Mouse (Mus musculus): Measurements from ENCODE around the gene Gm13271. TPM values are rescaled to one million over a fixed set of nuclear protein-coding genes. Genes with fewer than 3 reads are reported as not detected.
A peak's percentile ranks its signal among the peaks of the same experiment; 100 is the strongest.
"Not testable (repeated sequence)": the region's sequence is repeated elsewhere in the genome, so short reads cannot be mapped to it uniquely, and the experiment has no call there.

The Gm13271 gene
- polyA plus RNA-seq, 1 experiment from 2014 or later, result not detected

DNA sequence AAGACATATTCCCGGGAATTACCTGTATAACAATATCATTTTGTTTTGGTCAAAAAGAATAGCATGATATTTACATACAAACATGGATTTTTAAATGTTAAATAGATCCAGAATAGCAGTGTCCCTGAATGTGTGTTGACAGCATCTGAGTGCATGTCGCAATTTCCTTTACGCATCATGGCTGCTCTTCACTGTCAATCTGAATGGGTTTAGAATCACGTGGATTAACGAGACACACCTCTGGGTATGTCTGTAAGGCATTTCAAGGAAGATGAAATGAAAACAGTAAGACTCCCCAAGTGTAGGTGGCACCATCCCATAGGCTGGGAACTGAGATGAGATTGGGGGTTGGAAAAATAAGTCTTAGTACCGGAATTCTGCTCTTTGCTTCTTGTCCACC is 15.6 kb upstream of the Gm13271 start:
- H3K4me3 ChIP-seq (ENCODE audit: low read depth, low read length), result no peak overlapping the region
- 84% methylated on average over 6 of the region's 6 CpGs for WGBS
- H3K27ac ChIP-seq (replicated peaks), result no peak overlapping the region
- no peak overlapping the region for H3K4me2 ChIP-seq (replicated peaks; ENCODE audit: low read depth)
- no peak for DNase-seq (ENCODE audit: low spot score)
- no peak for ATAC-seq (ENCODE audit: low FRiP score, low TSS enrichment)
- no peaks in the 10 kb centered on the region for H3K9me3 ChIP-seq (ENCODE audit: control insufficient read depth, low read length)
- no peaks in the 10 kb centered on the region for H3K27me3 ChIP-seq (ENCODE audit: control insufficient read depth, insufficient read depth, low read length)
- no peaks in the 10 kb centered on the region for H3K36me3 ChIP-seq (ENCODE audit: control insufficient read depth, insufficient read depth, low read length)
- no peak overlapping the region for H3K9ac ChIP-seq (ENCODE audit: low read length)
- TF ChIP-seq CTCF (IDR thresholded peaks at IDR 0.05; ENCODE audit: low read depth), result no peak
- no peaks in the 10 kb centered on the region for H3K4me1 ChIP-seq (replicated peaks; ENCODE audit: control insufficient read depth, insufficient read depth)

DNA sequence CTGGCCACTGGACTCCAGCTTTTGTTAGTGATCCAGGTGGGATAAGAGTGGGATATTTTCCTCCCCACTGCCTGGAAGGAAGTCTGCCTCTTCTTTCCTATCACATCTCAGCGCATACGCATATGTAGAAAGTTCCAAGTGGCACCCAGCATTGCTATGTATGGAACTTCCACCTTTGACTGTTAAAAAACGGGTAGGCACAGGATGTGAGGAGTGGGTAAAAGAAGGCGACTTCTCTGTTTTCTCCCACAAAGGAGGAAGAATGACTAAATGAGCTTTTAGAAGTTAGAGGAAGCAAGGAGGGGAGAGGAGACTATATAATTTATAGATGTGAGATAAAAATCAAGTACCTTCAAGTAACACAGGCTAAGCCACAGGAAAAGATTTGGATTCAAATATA is 13.2 kb upstream of the Gm13271 start:
- no peak overlapping the region for H3K27ac ChIP-seq (replicated peaks)
- no peak overlapping the region for H3K9ac ChIP-seq (ENCODE audit: low read length)
- no peaks in the 10 kb centered on the region for H3K36me3 ChIP-seq (ENCODE audit: control insufficient read depth, insufficient read depth, low read length)
- DNase-seq (ENCODE audit: low spot score), result no peak
- H3K27me3 ChIP-seq (ENCODE audit: control insufficient read depth, insufficient read depth, low read length), result no peaks in the 10 kb centered on the region
- H3K4me2 ChIP-seq (replicated peaks; ENCODE audit: low read depth), result no peak overlapping the region
- 87% methylated on average over 4 of the region's 4 CpGs for WGBS
- TF ChIP-seq EP300 (optimal IDR thresholded peaks at IDR 0.05) (no peak), CTCF (IDR thresholded peaks at IDR 0.05; ENCODE audit: low read depth) (no peak)
- no peaks in the 10 kb centered on the region for H3K9me3 ChIP-seq (ENCODE audit: control insufficient read depth, low read length)
- no peak for ATAC-seq (ENCODE audit: low FRiP score, low TSS enrichment)
- no peaks in the 10 kb centered on the region for H3K4me1 ChIP-seq (replicated peaks; ENCODE audit: control insufficient read depth, insufficient read depth)
- H3K4me3 ChIP-seq (ENCODE audit: low read depth, low read length), result no peak overlapping the region

DNA sequence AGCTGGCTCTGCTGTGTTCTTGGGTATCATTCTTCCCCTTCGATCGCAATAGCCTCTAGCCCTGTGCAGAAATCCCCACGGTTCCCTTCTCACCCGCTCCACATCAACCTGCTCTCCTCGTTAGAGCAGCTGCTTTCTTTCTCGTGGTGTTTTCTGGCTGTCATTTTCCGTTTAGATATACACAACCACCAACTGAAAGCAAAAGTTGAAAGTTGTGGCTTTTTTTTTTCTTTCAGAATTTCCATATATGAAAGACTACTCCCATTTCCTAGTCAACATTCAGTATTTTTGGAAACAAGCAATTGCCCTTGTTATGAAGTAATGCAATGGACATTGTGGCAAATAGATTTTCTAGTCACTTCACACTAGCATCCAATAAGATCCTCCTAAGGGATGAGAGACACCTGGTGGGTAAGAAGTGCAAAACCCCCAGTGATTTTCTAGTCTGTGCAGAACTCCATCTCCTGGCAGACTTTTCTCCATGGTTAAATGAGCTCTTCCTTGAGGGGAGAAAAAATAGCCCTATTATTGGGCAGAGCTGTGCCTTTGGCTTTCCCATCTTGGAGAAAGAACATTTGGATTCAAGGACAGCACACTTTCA is 11.8 kb upstream of the Gm13271 start:
- TF ChIP-seq CTCF (IDR thresholded peaks at IDR 0.05; ENCODE audit: low read depth) (peak; percentile 58), EP300 (optimal IDR thresholded peaks at IDR 0.05) (no peak)
- 0 out of 2 replicates have a peak overlapping the region, but pooled peaks have one; percentile 40 for H3K27ac ChIP-seq (replicated peaks)
- WGBS, result 47% methylated on average over 7 of the region's 7 CpGs
- no peaks in the 10 kb centered on the region for H3K4me1 ChIP-seq (replicated peaks; ENCODE audit: control insufficient read depth, insufficient read depth)
- H3K9ac ChIP-seq (ENCODE audit: low read length), result no peak overlapping the region
- H3K4me3 ChIP-seq (ENCODE audit: low read depth, low read length), result no peak overlapping the region
- no peaks in the 10 kb centered on the region for H3K9me3 ChIP-seq (ENCODE audit: control insufficient read depth, low read length)
- no peaks in the 10 kb centered on the region for H3K27me3 ChIP-seq (ENCODE audit: control insufficient read depth, insufficient read depth, low read length)
- ATAC-seq (ENCODE audit: low FRiP score, low TSS enrichment), result no peak
- H3K4me2 ChIP-seq (replicated peaks; ENCODE audit: low read depth), result no peak overlapping the region
- H3K36me3 ChIP-seq (ENCODE audit: control insufficient read depth, insufficient read depth, low read length), result no peaks in the 10 kb centered on the region
- no peak for DNase-seq (ENCODE audit: low spot score)

DNA sequence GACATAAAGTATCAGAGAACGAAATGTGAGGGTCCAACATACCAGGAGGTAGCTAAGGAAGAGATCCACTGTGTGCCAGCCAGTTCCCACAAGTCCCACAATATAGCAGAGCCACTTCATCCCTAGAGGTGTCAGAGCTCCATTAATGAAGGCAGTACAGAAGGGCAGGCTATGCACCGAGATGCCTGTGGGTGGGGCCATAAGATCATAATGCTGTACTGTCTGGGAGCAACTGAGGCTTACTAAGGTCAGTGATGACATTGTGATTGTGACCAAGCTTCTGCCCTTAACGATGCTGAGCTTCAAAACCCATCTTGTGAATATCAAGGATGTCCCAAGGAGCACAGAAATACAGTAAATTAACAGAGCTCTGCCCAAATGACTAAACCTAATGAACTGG is 10.5 kb upstream of the Gm13271 start:
- Histone ChIP-seq H3K9me3 (ENCODE audit: control insufficient read depth, low read length) (no peaks in the 10 kb centered on the region), H3K4me3 (ENCODE audit: low read depth, low read length) (no peak overlapping the region), H3K27ac (replicated peaks) (no peak overlapping the region), H3K4me1 (replicated peaks; ENCODE audit: control insufficient read depth, insufficient read depth) (no peaks in the 10 kb centered on the region), H3K36me3 (ENCODE audit: control insufficient read depth, insufficient read depth, low read length) (no peaks in the 10 kb centered on the region), H3K9ac (ENCODE audit: low read length) (no peak overlapping the region), H3K4me2 (replicated peaks; ENCODE audit: low read depth) (no peak overlapping the region), H3K27me3 (ENCODE audit: control insufficient read depth, insufficient read depth, low read length) (no peaks in the 10 kb centered on the region)
- TF ChIP-seq CTCF (IDR thresholded peaks at IDR 0.05; ENCODE audit: low read depth) (peak; percentile 38; the same call in 1 of the 2 replicates), EP300 (optimal IDR thresholded peaks at IDR 0.05) (no peak)
- no peak for ATAC-seq (ENCODE audit: low FRiP score, low TSS enrichment)
- no peak for DNase-seq (ENCODE audit: low spot score)
- WGBS, result 59% methylated on average over 3 of the region's 3 CpGs

DNA sequence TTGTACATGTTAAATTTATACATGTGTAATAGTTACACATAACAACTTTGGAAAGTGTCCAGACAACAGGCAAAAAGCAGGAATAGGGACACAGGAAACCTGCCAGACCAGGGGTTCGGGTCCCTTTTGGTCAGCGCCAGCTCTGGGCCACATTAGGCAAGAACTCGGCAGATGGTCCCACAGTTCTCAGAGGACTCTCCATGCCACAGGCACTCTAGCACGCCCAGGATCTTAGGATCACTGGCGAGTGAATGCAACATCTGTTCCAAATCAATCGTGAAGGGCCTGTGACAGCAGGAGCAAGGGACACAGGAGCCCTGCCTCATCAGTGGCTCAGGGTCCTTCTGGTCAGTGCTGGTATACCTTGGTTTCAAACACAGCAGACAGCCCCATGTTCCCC is 4.7 kb upstream of the Gm13271 start:
- no peak overlapping the region for H3K9ac ChIP-seq (ENCODE audit: low read length)
- no peaks in the 10 kb centered on the region for H3K9me3 ChIP-seq (ENCODE audit: control insufficient read depth, low read length)
- H3K36me3 ChIP-seq (ENCODE audit: control insufficient read depth, insufficient read depth, low read length), result no peaks in the 10 kb centered on the region
- H3K4me1 ChIP-seq (replicated peaks; ENCODE audit: control insufficient read depth, insufficient read depth), result no peaks in the 10 kb centered on the region
- no peak overlapping the region for H3K4me2 ChIP-seq (replicated peaks; ENCODE audit: low read depth)
- H3K27ac ChIP-seq (replicated peaks), result no peak overlapping the region
- ATAC-seq (ENCODE audit: low FRiP score, low TSS enrichment) (no peak), DNase-seq (ENCODE audit: low spot score) (no peak)
- H3K27me3 ChIP-seq (ENCODE audit: control insufficient read depth, insufficient read depth, low read length), result no peaks in the 10 kb centered on the region
- no peak overlapping the region for H3K4me3 ChIP-seq (ENCODE audit: low read depth, low read length)
- WGBS, result 52% methylated on average over 6 of the region's 6 CpGs
- no peak for TF ChIP-seq EP300 (optimal IDR thresholded peaks at IDR 0.05)
- no peak for TF ChIP-seq CTCF (IDR thresholded peaks at IDR 0.05; ENCODE audit: low read depth)

DNA sequence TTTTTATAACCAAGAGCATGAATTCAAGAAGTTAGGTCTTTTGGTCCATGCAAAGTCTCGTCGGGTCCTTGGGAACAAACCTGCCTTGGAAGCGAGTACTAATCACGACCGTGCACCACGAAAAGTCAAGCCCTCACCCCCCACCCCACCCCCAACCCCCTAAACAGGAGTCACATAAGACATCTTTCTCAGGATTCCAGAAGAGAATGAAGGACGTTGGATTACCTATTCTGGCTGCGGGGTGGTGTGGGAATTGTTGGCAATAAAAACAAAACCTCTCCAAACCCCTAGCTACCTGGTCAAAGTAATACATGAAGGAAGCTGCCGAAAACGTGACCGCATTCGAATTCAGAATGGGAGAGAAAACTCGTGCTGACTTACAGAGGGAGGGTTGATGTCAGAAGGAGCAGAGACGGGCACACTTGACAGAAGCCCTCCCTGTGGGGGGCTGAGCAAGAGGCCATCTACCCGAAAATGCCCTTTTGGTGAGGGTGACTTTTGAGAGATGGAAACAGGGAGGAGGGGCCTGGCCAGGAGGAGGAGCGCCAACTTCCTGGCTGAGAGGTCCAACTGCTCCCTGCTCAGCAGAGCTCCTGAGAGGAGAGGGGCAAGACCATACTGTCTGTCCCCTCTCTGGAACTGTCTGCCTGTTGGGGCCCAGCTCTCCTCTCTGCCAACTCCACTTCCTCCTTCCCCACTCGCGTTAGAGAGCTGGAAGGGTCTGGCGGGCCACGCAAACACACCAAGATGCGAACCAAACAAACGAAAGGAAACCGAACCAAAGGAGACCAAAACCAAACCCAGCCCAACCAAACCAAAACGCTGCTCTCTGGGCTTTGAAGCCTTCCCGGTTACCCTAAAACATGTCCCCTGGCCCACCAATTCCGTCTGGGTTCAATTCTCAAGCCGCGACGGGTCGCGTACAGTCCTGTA is 2.2 kb downstream of the Gm13271 start:
- H3K36me3 ChIP-seq (ENCODE audit: control insufficient read depth, insufficient read depth, low read length); H3K27me3 ChIP-seq (ENCODE audit: control insufficient read depth, insufficient read depth, low read length); ATAC-seq (ENCODE audit: low FRiP score, low TSS enrichment); H3K4me1 ChIP-seq (replicated peaks; ENCODE audit: control insufficient read depth, insufficient read depth); H3K9me3 ChIP-seq (ENCODE audit: control insufficient read depth, low read length): not testable (repeated sequence)
- 11% methylated on average over 28 of the region's 31 CpGs for WGBS
- peak; percentile 48 for DNase-seq (ENCODE audit: low spot score)
- H3K27ac ChIP-seq (replicated peaks), result peak overlapping the region; percentile 96
- peak overlapping the region; percentile 64 for H3K9ac ChIP-seq (ENCODE audit: low read length)
- H3K4me2 ChIP-seq (replicated peaks; ENCODE audit: low read depth), result peak overlapping the region; percentile 66
- peak overlapping the region; percentile 49 for H3K4me3 ChIP-seq (ENCODE audit: low read depth, low read length)

Data from stomach, postnatal 0 days (tissue).